ENCODE assay signal across 20 mouse cellular contexts in the genomic region with DNA sequence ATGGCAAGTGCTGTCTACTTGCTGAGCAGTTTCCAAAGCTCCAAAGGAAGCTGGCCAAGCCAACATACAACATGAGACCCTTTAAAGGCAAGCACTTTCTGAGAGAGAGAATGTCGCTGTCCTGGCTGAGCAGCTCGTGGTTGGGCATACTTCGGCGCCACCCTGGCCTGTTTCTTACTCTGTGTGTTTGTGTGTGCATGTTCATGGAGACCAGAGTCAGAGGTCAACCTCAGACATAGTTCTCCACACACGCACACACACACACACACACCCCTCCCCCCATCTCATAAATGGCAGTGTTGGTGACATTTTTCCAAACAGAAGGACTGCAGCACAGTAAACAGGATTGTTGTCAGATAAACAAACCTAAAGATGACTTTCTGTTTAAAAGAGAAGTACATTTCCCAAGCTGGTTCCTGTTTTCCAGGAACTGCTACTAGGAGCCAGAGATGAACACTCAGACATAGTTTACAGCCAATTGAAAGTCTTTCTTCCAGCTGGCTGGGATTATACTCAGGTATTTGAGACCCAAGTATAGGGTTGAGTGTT.
"Had no signal": no experiment of that assay in that cellular context is flagged by ENCODE, and none has a peak within 500 bp of the region (broad histone marks: within the 10 kb centered on the region; RNA-seq: fewer than 3 reads in every experiment).

No protein-coding gene starts in this region.

- ATAC-seq: intestine, embryonic 15.5 days had no signal

- DNase-seq: kidney, adult 11 months; kidney, adult 8-10 months; kidney, postnatal 10 days; kidney, postnatal 36 days; layer of hippocampus, postnatal 36 days; liver, embryonic 13.5 days; midbrain, embryonic 14.5 days; right cerebral cortex, adult 18-20 months; right cerebral cortex, postnatal 14 days; right cerebral cortex, postnatal 4 days; thymus, adult 2 months; thymus, postnatal 14 days had no signal

- H3K27me3 ChIP-seq: intestine, embryonic 15.5 days; kidney, embryonic 15.5 days; liver, embryonic 13.5 days; neural tube, embryonic 12.5 days; neural tube, embryonic 15.5 days had no signal

- H3K9ac ChIP-seq: intestine, embryonic 15.5 days; kidney, embryonic 15.5 days; liver, embryonic 13.5 days; neural tube, embryonic 12.5 days; neural tube, embryonic 15.5 days had no signal

- H3K27ac ChIP-seq: intestine, embryonic 15.5 days; kidney, embryonic 15.5 days; left cerebral cortex, adult 2 months; liver, embryonic 13.5 days; midbrain, embryonic 10.5 days; neural tube, embryonic 12.5 days; neural tube, embryonic 15.5 days; stomach, postnatal 0 days had no signal

- H3K4me2 ChIP-seq: intestine, embryonic 15.5 days; kidney, embryonic 15.5 days; liver, embryonic 13.5 days; neural tube, embryonic 12.5 days; neural tube, embryonic 15.5 days had no signal

- H3K4me3 ChIP-seq: intestine, embryonic 15.5 days; kidney, embryonic 15.5 days; left cerebral cortex, adult 2 months; liver, embryonic 13.5 days; megakaryocyte, embryonic 14.5 days; midbrain, embryonic 10.5 days; neural tube, embryonic 12.5 days; neural tube, embryonic 15.5 days had no signal

- H3K9me3 ChIP-seq: intestine, embryonic 15.5 days; kidney, embryonic 15.5 days; liver, embryonic 13.5 days; midbrain, embryonic 10.5 days; neural tube, embryonic 12.5 days; neural tube, embryonic 15.5 days had no signal

- H3K36me3 ChIP-seq: intestine, embryonic 15.5 days; kidney, embryonic 15.5 days; liver, embryonic 13.5 days; midbrain, embryonic 10.5 days; neural tube, embryonic 12.5 days; neural tube, embryonic 15.5 days had no signal
